Mouse (Mus musculus): ENCODE results near the gene Lck. TPM values are rescaled to one million over a fixed set of nuclear protein-coding genes. Genes with fewer than 3 reads are reported as not detected.
A peak's percentile ranks its signal among the peaks of the same experiment; 100 is the strongest.
"Not testable (repeated sequence)": the region's sequence is repeated elsewhere in the genome, so short reads cannot be mapped to it uniquely, and the experiment has no call there.

Lck gene
- polyA plus RNA-seq, 1 experiment, result 109 TPM

- Histone ChIP-seq H3K27me3 (ENCODE audit: control insufficient read depth, insufficient read depth, low read length) (no peaks in the 10 kb centered on the region), H3K4me1 (ENCODE audit: control insufficient read depth, insufficient read depth, insufficient read length) (peaks cover 7% of the 10 kb centered on the region; the same call in 1 of the 2 replicates), H3K36me3 (ENCODE audit: control insufficient read depth, insufficient read depth, low read length) (0 out of 2 replicates have a peak, but pooled peaks cover 2% of the 10 kb centered on the region), H3K4me3 (ENCODE audit: extremely low read depth, insufficient read depth, insufficient read length) (no peak overlapping the region), H3K27ac (ENCODE audit: insufficient read depth, low read length) (no peak overlapping the region)
- no peak for TF ChIP-seq CTCF (IDR thresholded peaks at IDR 0.05; ENCODE audit: extremely low read depth, insufficient read depth, insufficient read length, insufficient replicate concordance)
- TF ChIP-seq POLR2A (IDR thresholded peaks at IDR 0.05; ENCODE audit: low read depth, low read length), result no peak
- WGBS, result 94% methylated on average over 4 of the region's 4 CpGs
- DNase-seq (ENCODE audit: low read depth in 1 of 2, low spot score in 2 of 2), result no peak
These were observed 29.3 kb downstream of the Lck start for GRCm38 (mm10) chr4:129544106-129544505.

- H3K4me1 ChIP-seq (ENCODE audit: control insufficient read depth, insufficient read depth, insufficient read length), result peaks cover 7% of the 10 kb centered on the region; the same call in 1 of the 2 replicates
- no peaks in the 10 kb centered on the region for H3K27me3 ChIP-seq (ENCODE audit: control insufficient read depth, insufficient read depth, low read length)
- peak within 1 kb of the TSS; percentile 80 for H3K27ac ChIP-seq (ENCODE audit: insufficient read depth, low read length)
- TF ChIP-seq POLR2A (IDR thresholded peaks at IDR 0.05; ENCODE audit: low read depth, low read length) (peak; percentile 37; the same call in 1 of the 2 replicates), CTCF (IDR thresholded peaks at IDR 0.05; ENCODE audit: extremely low read depth, insufficient read depth, insufficient read length, insufficient replicate concordance) (no peak)
- 2% methylated on average over 46 of the region's 46 CpGs for WGBS
- H3K36me3 ChIP-seq (ENCODE audit: control insufficient read depth, insufficient read depth, low read length), result no peaks in the 10 kb centered on the region
- H3K4me3 ChIP-seq (ENCODE audit: extremely low read depth, insufficient read depth, insufficient read length), result peak within 1 kb of the TSS; percentile 89
- DNase-seq (ENCODE audit: low read depth in 1 of 2, low spot score in 2 of 2), result peak; percentile 87 to 98
These were observed 30.8 kb downstream of the Lck start, which contains the start of gene Hdac1 for GRCm38 (mm10) chr4:129542592-129543141. Hdac1 (minus strand) TSS chr4:129542713.

DNA sequence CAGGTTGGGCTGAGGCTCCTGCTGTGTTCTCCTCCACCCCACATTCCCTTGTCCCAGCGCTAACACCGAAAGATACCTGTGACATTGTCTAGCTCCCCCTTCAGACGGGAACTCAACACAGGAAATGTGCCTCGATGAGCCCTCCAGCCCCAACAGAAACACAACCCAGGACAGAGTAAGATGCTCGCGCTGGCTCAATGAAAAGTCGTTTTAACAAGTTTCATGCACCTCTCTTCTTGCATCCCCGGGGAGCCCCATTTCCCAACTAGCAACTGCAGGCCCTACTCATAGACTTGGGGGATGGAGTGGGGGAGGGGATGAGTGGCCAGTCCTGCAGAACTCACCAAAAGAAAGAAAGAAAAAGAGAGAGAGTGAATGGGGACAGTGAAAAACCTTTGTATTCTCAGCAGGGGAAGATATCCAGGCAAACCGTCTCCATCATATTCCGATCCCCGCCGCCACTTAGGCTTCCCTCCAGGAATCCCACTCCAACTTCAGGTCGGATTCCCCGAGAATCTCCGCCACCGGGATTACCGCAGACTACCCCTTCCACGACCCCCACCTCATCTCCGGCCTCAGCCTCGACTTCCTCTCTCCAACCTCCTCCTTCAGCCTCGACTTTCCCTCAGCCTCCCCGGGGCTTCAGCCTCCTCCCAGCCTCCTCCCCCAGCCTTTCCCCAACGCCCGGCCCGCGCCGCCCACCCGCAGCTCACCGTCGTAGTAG is 31.4 kb downstream of the Lck start:
- Histone ChIP-seq H3K4me1 (ENCODE audit: control insufficient read depth, insufficient read depth, insufficient read length) (peaks cover 7% of the 10 kb centered on the region; the same call in 1 of the 2 replicates), H3K36me3 (ENCODE audit: control insufficient read depth, insufficient read depth, low read length) (no peaks in the 10 kb centered on the region), H3K27me3 (ENCODE audit: control insufficient read depth, insufficient read depth, low read length) (no peaks in the 10 kb centered on the region), H3K27ac (ENCODE audit: insufficient read depth, low read length) (peak overlapping the region; percentile 80), H3K4me3 (ENCODE audit: extremely low read depth, insufficient read depth, insufficient read length) (peak overlapping the region; percentile 89)
- TF ChIP-seq POLR2A (IDR thresholded peaks at IDR 0.05; ENCODE audit: low read depth, low read length), result no peak
- no peak for TF ChIP-seq CTCF (IDR thresholded peaks at IDR 0.05; ENCODE audit: extremely low read depth, insufficient read depth, insufficient read length, insufficient replicate concordance)
- WGBS, result 2% methylated on average over 30 of the region's 30 CpGs
- DNase-seq (ENCODE audit: low read depth in 1 of 2, low spot score in 2 of 2), result peak in 1 of 2 experiments; percentile 30

- WGBS, result 91% methylated on average over 6 of the region's 6 CpGs
- peaks cover 4% of the 10 kb centered on the region; the same call in 1 of the 2 replicates for H3K36me3 ChIP-seq (ENCODE audit: control insufficient read depth, insufficient read depth, low read length)
- no peak overlapping the region for H3K4me3 ChIP-seq (ENCODE audit: extremely low read depth, insufficient read depth, insufficient read length)
- H3K27ac ChIP-seq (ENCODE audit: insufficient read depth, low read length), result no peak overlapping the region
- TF ChIP-seq POLR2A (IDR thresholded peaks at IDR 0.05; ENCODE audit: low read depth, low read length) (no peak), CTCF (IDR thresholded peaks at IDR 0.05; ENCODE audit: extremely low read depth, insufficient read depth, insufficient read length, insufficient replicate concordance) (peak; percentile 40; the same call in 1 of the 2 replicates)
- DNase-seq (ENCODE audit: low read depth in 1 of 2, low spot score in 2 of 2), result peak in 1 of 2 experiments; percentile 40
- peaks cover 7% of the 10 kb centered on the region; the same call in 1 of the 2 replicates for H3K4me1 ChIP-seq (ENCODE audit: control insufficient read depth, insufficient read depth, insufficient read length)
- H3K27me3 ChIP-seq (ENCODE audit: control insufficient read depth, insufficient read depth, low read length), result no peaks in the 10 kb centered on the region
These were observed 33.4 kb downstream of the Lck start for GRCm38 (mm10) chr4:129540012-129540411.

DNA sequence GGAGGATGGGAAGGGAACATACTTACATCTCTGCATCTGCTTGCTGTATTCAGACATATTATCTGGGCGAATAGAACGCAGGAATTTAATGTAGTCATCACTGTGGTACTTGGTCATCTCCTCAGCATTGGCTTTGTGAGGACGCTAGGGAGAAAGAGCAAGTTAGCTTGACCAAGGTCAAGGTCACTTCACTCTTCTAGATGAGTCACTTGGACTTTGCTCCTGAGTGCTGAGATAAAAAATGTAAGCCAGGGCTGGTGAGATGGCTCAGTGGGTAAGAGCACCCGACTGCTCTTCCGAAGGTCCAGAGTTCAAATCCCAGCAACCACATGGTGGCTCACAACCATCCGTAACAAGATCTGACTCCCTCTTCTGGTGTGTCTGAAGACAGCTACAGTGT is 44.5 kb downstream of the Lck start:
- peaks cover 12% of the 10 kb centered on the region for H3K4me1 ChIP-seq (ENCODE audit: control insufficient read depth, insufficient read depth, insufficient read length)
- 91% methylated on average over 6 of the region's 6 CpGs for WGBS
- H3K36me3 ChIP-seq (ENCODE audit: control insufficient read depth, insufficient read depth, low read length), result peaks cover 31% of the 10 kb centered on the region
- not testable (repeated sequence) for H3K4me3 ChIP-seq (ENCODE audit: extremely low read depth, insufficient read depth, insufficient read length); H3K27me3 ChIP-seq (ENCODE audit: control insufficient read depth, insufficient read depth, low read length); H3K27ac ChIP-seq (ENCODE audit: insufficient read depth, low read length); DNase-seq (ENCODE audit: low read depth in 1 of 2, low spot score in 2 of 2)

DNA sequence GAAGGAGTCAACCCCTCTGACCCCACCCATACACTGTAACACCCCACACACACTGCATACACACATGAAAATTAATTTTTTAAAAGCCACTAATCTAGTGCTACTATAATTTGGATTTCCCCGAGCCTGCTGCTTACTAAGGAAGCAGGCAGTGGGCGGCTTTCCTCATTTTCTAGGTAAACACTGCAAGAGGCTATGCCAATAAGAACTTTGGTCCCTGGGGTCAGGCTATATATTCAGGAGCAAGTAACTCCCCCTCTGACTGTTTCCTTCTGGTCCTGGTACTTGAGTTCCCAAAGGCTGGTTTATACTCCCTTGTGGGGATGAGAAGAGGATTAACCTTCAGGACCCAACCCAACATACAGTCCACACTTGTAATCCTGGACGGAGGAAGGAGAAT is 47.6 kb downstream of the Lck start:
- Histone ChIP-seq H3K4me1 (ENCODE audit: control insufficient read depth, insufficient read depth, insufficient read length) (peaks cover 12% of the 10 kb centered on the region), H3K36me3 (ENCODE audit: control insufficient read depth, insufficient read depth, low read length) (peaks cover 39% of the 10 kb centered on the region), H3K27me3 (ENCODE audit: control insufficient read depth, insufficient read depth, low read length) (no peaks in the 10 kb centered on the region), H3K27ac (ENCODE audit: insufficient read depth, low read length) (peak overlapping the region; percentile 87), H3K4me3 (ENCODE audit: extremely low read depth, insufficient read depth, insufficient read length) (no peak overlapping the region)
- TF ChIP-seq POLR2A (IDR thresholded peaks at IDR 0.05; ENCODE audit: low read depth, low read length), result no peak
- no peak for TF ChIP-seq CTCF (IDR thresholded peaks at IDR 0.05; ENCODE audit: extremely low read depth, insufficient read depth, insufficient read length, insufficient replicate concordance)
- no peak for DNase-seq (ENCODE audit: low read depth in 1 of 2, low spot score in 2 of 2)
- WGBS, result 90% methylated on average over 3 of the region's 3 CpGs

- peak; percentile 40 to 76 for DNase-seq (ENCODE audit: low read depth in 1 of 2, low spot score in 2 of 2)
- TF ChIP-seq POLR2A (IDR thresholded peaks at IDR 0.05; ENCODE audit: low read depth, low read length) (no peak), CTCF (IDR thresholded peaks at IDR 0.05; ENCODE audit: extremely low read depth, insufficient read depth, insufficient read length, insufficient replicate concordance) (no peak)
- Histone ChIP-seq H3K27ac (ENCODE audit: insufficient read depth, low read length) (peak overlapping the region; percentile 87), H3K27me3 (ENCODE audit: control insufficient read depth, insufficient read depth, low read length) (no peaks in the 10 kb centered on the region), H3K4me1 (ENCODE audit: control insufficient read depth, insufficient read depth, insufficient read length) (peaks cover 12% of the 10 kb centered on the region), H3K4me3 (ENCODE audit: extremely low read depth, insufficient read depth, insufficient read length) (no peak overlapping the region), H3K36me3 (ENCODE audit: control insufficient read depth, insufficient read depth, low read length) (peaks cover 37% of the 10 kb centered on the region)
- 61% methylated on average over 5 of the region's 5 CpGs for WGBS
These were observed 48.1 kb downstream of the Lck start for GRCm38 (mm10) chr4:129525338-129525737.

All from spleen, adult 2 months (tissue).